Mouse (Mus musculus): Measurements from ENCODE around the gene Anp32a. TPM values are rescaled to one million over a fixed set of nuclear protein-coding genes. Genes with fewer than 3 reads are reported as not detected.

The Anp32a gene
- total and polyA plus RNA-seq, 2 experiments from 2014 or later, result 110 to 130 TPM

DNA sequence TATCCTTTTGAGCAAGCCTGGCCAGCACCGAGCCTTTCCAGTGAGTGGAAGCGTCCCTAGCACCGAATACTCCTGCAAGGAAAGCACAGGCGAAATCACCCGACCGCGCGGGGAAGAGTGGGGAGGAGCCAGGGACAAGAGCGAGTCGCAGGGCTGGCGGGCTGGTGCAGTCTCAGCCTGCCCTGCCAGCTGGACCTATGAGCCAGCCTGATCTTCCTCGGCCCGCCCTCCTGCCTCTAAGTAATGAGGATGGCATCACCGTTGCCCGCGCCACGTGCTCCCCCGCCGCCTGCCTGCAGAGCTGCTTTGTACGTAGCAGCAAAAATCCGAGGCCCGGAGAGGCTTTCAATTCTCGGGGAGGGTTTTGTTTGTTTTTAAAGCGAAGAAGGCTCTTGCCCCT lies 22.5 kb downstream of the Anp32a start:
- Histone ChIP-seq H3K27me3 (ENCODE audit: insufficient read depth, low read length) (no peaks in the 10 kb centered on the region), H3K4me2 (ENCODE audit: low read depth) (peak overlapping the region; percentile 58), H3K4me3 (ENCODE audit: low read depth, low read length) (peak overlapping the region; percentile 27), H3K9ac (peak overlapping the region; percentile 57), H3K36me3 (ENCODE audit: insufficient read depth) (0 out of 2 replicates have a peak, but pooled peaks cover 4% of the 10 kb centered on the region), H3K9me3 (ENCODE audit: low read length) (no peaks in the 10 kb centered on the region), H3K27ac (ENCODE audit: low read depth, low read length) (peak overlapping the region; percentile 79), H3K4me1 (ENCODE audit: insufficient read depth) (peaks cover 36% of the 10 kb centered on the region)
- DNase-seq, result peak; percentile 90
- 1% methylated on average over 24 of the region's 24 CpGs for WGBS
- peak; percentile 38 for TF ChIP-seq CTCF (IDR thresholded peaks at IDR 0.05; ENCODE audit: low read depth)
- ATAC-seq, result peak; percentile 98

DNA sequence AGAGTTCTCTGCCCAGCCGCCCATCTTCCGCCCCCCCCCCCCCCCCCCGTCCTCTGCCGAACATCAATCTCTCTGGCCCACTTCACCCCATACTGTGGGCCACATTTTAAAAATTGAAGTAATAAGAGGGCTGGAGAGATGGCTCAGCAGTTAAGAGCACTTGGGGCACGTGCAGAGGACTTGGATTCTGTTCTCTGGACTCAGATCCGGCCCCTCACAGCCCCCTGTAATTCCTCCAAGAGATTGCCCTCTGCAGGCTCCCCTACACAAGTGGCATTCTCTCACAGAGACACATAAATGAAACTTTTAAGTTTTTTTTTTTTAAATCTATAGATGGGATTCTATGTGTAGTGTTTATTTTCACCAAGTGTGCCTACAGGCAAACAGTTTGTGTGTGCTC lies 23.1 kb downstream of the Anp32a start:
- Histone ChIP-seq H3K9ac (peak overlapping the region; percentile 57), H3K4me3 (ENCODE audit: low read depth, low read length) (peak overlapping the region; percentile 27), H3K36me3 (ENCODE audit: insufficient read depth) (no peaks in the 10 kb centered on the region), H3K4me2 (ENCODE audit: low read depth) (peak overlapping the region; percentile 58), H3K4me1 (ENCODE audit: insufficient read depth) (peaks cover 36% of the 10 kb centered on the region), H3K27me3 (ENCODE audit: insufficient read depth, low read length) (no peaks in the 10 kb centered on the region), H3K9me3 (ENCODE audit: low read length) (no peaks in the 10 kb centered on the region), H3K27ac (ENCODE audit: low read depth, low read length) (peak overlapping the region; percentile 79)
- no peak for TF ChIP-seq CTCF (IDR thresholded peaks at IDR 0.05; ENCODE audit: low read depth)
- 14% methylated on average over 5 of the region's 6 CpGs for WGBS
- DNase-seq (no peak), ATAC-seq (no peak)

DNA sequence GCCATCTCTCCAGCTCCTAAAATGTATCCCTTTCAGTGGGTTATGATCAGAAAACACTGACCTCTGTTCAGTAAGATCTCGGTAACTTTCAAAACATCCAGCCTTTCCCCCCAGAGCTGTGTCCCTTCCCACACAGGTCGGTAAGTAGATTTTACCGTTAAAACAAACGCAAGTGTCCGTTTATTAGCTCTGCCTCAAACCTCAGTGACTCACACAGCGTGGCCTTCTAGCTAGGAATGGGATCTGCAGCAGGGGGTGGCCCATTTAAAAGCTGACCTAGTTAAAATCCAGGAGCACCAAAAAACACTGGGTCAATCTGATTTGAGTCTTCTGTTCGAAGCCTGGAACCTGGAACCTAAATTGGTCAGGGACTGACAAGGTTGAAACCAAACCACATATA lies 23.7 kb downstream of the Anp32a start:
- Histone ChIP-seq H3K4me3 (ENCODE audit: low read depth, low read length) (no peak overlapping the region), H3K9ac (no peak overlapping the region), H3K9me3 (ENCODE audit: low read length) (no peaks in the 10 kb centered on the region), H3K4me1 (ENCODE audit: insufficient read depth) (peaks cover 36% of the 10 kb centered on the region), H3K4me2 (ENCODE audit: low read depth) (no peak overlapping the region), H3K36me3 (ENCODE audit: insufficient read depth) (no peaks in the 10 kb centered on the region), H3K27ac (ENCODE audit: low read depth, low read length) (0 out of 2 replicates have a peak overlapping the region, but pooled peaks have one; percentile 35), H3K27me3 (ENCODE audit: insufficient read depth, low read length) (no peaks in the 10 kb centered on the region)
- 38% methylated on average over 7 of the region's 7 CpGs for WGBS
- TF ChIP-seq CTCF (IDR thresholded peaks at IDR 0.05; ENCODE audit: low read depth), result no peak
- DNase-seq (no peak), ATAC-seq (no peak)

DNA sequence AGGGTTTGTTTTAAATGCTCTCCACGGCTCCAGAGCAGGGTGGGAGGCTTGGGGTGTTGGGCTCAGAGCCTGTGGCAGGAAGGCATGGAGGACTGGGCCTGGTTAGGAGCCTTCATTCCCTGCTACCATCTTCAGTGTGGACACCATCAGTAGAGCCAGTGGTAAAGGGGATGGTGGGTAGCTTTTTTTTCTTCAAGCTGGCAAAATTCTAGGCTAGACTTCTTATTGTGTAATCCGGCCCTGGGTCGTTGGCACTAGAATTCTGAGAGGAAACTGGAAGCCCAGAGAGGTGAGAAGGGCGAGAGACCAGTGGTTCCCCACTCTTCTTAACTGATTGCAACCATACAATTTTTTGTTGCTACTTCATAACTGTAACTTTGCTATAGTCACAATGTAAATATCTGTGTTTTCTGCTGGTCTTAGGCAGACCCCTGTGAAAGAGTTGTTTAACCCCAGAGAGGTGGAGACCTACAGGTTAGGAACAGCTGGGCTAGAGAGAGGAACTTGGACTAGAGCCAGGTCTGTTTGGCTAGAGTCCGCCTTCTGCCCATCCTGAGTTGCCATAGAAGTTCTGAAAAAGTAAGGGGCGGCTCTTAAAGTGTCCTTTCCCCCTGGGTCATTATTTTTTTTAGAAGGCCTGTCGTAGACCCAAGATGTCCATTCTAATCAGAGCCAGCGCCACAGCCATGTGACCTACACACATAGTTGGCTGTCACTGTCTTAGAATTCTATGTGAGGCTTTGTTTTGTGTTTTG lies 24.4 kb downstream of the Anp32a start:
- no peaks in the 10 kb centered on the region for H3K9me3 ChIP-seq (ENCODE audit: low read length)
- DNase-seq (no peak), ATAC-seq (no peak)
- no peaks in the 10 kb centered on the region for H3K36me3 ChIP-seq (ENCODE audit: insufficient read depth)
- no peak overlapping the region for H3K4me2 ChIP-seq (ENCODE audit: low read depth)
- no peak overlapping the region for H3K9ac ChIP-seq
- H3K4me3 ChIP-seq (ENCODE audit: low read depth, low read length), result no peak overlapping the region
- 61% methylated on average over 8 of the region's 8 CpGs for WGBS
- no peaks in the 10 kb centered on the region for H3K27me3 ChIP-seq (ENCODE audit: insufficient read depth, low read length)
- peaks cover 36% of the 10 kb centered on the region for H3K4me1 ChIP-seq (ENCODE audit: insufficient read depth)
- 0 out of 2 replicates have a peak overlapping the region, but pooled peaks have one; percentile 10 for H3K27ac ChIP-seq (ENCODE audit: low read depth, low read length)
- no peak for TF ChIP-seq CTCF (IDR thresholded peaks at IDR 0.05; ENCODE audit: low read depth)

DNA sequence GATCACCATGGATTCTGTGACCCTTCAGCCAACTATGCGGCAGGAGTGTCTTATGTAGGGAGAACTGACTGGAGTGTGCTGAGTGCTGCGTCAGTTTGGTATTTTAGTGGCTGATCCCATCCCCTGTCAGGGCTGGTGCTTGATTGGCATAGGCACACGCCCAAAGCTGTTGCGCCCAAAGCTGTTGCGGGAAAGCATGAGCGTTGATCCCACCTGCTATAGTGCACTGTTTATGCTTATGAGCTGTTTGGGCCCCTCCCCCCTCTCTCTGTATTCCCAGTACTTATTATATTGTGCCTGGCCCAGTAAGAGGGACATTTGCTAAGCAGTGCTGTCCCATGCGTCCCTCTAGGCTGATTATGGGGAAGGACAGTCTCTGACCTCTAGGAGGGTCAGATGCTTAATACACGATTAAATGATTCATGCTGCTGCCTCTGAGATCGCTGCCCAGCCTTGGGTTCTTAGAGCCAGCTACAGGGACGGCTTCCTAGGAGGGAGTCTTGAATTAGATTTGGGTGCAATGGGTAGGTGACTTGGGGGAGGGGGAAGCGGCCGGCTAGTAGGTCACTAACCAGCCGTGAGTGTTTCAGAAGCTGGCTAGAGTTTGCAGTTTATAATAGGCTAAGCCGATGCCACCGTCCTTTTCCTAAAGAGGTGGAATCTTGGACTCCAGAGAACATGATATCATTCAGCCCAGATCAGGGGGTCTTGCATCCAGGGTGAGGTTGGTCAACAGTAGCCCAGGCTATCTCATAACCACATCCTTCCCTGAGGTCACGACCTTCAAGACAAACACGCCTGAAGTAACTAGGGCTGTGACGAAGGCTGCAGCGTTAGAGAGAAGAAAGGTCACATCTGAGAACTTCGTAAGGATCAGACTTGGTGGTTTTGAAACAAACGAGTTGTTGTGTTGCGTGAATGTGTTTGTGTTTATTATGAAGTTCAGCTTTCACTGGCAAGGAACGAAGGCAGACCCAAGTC lies 25.7 kb downstream of the Anp32a start:
- peak; percentile 30 for ATAC-seq
- no peak overlapping the region for H3K9ac ChIP-seq
- H3K27ac ChIP-seq (ENCODE audit: low read depth, low read length), result peak overlapping the region; percentile 69
- H3K9me3 ChIP-seq (ENCODE audit: low read length), result no peaks in the 10 kb centered on the region
- no peaks in the 10 kb centered on the region for H3K36me3 ChIP-seq (ENCODE audit: insufficient read depth)
- peak; percentile 59 for DNase-seq
- no peak overlapping the region for H3K4me3 ChIP-seq (ENCODE audit: low read depth, low read length)
- H3K4me1 ChIP-seq (ENCODE audit: insufficient read depth), result peaks cover 36% of the 10 kb centered on the region
- TF ChIP-seq CTCF (IDR thresholded peaks at IDR 0.05; ENCODE audit: low read depth), result no peak
- H3K27me3 ChIP-seq (ENCODE audit: insufficient read depth, low read length), result no peaks in the 10 kb centered on the region
- WGBS, result 38% methylated on average over 23 of the region's 23 CpGs
- no peak overlapping the region for H3K4me2 ChIP-seq (ENCODE audit: low read depth)

DNA sequence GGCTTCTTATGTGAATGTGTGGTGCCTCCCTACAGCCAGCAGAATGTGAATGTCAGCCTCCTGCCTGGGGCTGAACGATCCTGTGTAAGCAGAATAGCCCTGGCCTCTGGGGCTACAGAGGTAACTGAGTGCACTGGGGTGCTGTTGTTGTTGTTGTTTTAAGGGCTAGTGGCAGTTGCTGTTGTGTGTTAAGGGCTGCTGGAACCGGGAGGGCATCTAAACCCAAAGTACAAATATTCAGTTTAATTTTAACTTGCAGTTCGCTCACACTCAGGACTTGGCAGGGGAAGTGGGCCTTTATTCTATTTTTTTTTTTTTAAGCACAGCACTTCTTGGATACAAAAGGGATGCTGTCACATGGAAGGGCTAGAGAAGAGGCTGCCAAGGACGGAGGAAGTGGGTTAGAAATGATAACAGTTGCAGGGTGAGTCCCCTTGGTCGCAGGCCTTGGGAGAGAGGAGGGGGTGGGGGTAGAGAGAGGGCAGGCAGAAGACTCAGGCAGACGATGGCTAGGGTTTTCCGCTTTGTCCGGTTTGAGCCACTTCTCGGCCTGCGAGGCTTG lies 26.5 kb downstream of the Anp32a start:
- Histone ChIP-seq H3K9ac (no peak overlapping the region), H3K27me3 (ENCODE audit: insufficient read depth, low read length) (no peaks in the 10 kb centered on the region), H3K9me3 (ENCODE audit: low read length) (no peaks in the 10 kb centered on the region), H3K36me3 (ENCODE audit: insufficient read depth) (peaks cover 5% of the 10 kb centered on the region), H3K4me3 (ENCODE audit: low read depth, low read length) (no peak overlapping the region), H3K4me1 (ENCODE audit: insufficient read depth) (peaks cover 36% of the 10 kb centered on the region), H3K4me2 (ENCODE audit: low read depth) (no peak overlapping the region), H3K27ac (ENCODE audit: low read depth, low read length) (peak overlapping the region; percentile 69)
- ATAC-seq (no peak), DNase-seq (peak; percentile 38)
- TF ChIP-seq CTCF (IDR thresholded peaks at IDR 0.05; ENCODE audit: low read depth), result no peak
- WGBS, result 34% methylated on average over 10 of the region's 10 CpGs

Measured in forebrain, postnatal 0 days (tissue).